Mouse (Mus musculus): Measurements from ENCODE around the gene Uqcr10. TPM values are rescaled to one million over a fixed set of nuclear protein-coding genes. Genes with fewer than 3 reads are reported as not detected.
"Not testable (repeated sequence)": the region's sequence is repeated elsewhere in the genome, so short reads cannot be mapped to it uniquely, and the experiment has no call there.

The Uqcr10 gene
- polyA plus RNA-seq, 1 experiment from 2014 or later: 783 TPM

DNA sequence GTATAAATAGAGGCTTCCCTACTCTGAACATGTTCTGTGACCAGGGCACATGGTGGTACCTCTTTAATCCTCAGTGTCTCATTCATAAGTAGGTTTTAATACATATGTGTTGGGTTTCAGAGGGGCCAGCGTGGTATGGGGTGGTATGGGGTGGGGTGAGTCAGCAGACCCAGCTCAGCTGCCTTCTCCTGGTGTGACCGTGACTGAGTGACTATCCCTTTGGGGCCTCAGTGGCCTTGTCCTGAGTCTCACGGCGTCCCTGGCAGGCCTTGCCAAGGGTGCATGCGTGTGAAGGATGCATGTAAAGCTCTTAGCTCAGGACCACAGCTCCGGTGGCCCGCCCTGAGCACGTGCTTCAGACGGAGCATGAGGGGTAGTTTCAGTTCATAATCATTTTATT, 15.8 kb upstream of the Uqcr10 start:
- no peak overlapping the region for H3K4me3 ChIP-seq (ENCODE audit: low read depth, low read length)
- ATAC-seq: no peak
- no peak overlapping the region for H3K27ac ChIP-seq (ENCODE audit: low read length)
- H3K36me3 ChIP-seq (ENCODE audit: insufficient read depth, low read length): no peaks in the 10 kb centered on the region
- H3K4me1 ChIP-seq (ENCODE audit: insufficient read depth, low read depth, low read length): no peaks in the 10 kb centered on the region
- TF ChIP-seq CTCF (IDR thresholded peaks at IDR 0.05): no peak
- TF ChIP-seq EP300 (IDR thresholded peaks at IDR 0.05): no peak
- 88% methylated on average over 9 of the region's 9 CpGs for WGBS
- H3K9ac ChIP-seq (replicated peaks; ENCODE audit: low read depth): no peak overlapping the region
- H3K4me2 ChIP-seq (replicated peaks; ENCODE audit: low read depth, low read length): no peak overlapping the region
- no peaks in the 10 kb centered on the region for H3K9me3 ChIP-seq (ENCODE audit: low read length)
- no peaks in the 10 kb centered on the region for H3K27me3 ChIP-seq (replicated peaks; ENCODE audit: insufficient read depth, low read length)
- no peak for DNase-seq (ENCODE audit: low spot score)

GRCm38 (mm10) chr11:4718548-4718947, 14.4 kb upstream of the Uqcr10 start:
- Histone ChIP-seq H3K9me3 (ENCODE audit: low read length) (no peaks in the 10 kb centered on the region), H3K27ac (ENCODE audit: low read length) (no peak overlapping the region), H3K4me3 (ENCODE audit: low read depth, low read length) (no peak overlapping the region), H3K27me3 (replicated peaks; ENCODE audit: insufficient read depth, low read length) (no peaks in the 10 kb centered on the region), H3K4me1 (ENCODE audit: insufficient read depth, low read depth, low read length) (no peaks in the 10 kb centered on the region), H3K9ac (replicated peaks; ENCODE audit: low read depth) (no peak overlapping the region), H3K36me3 (ENCODE audit: insufficient read depth, low read length) (no peaks in the 10 kb centered on the region), H3K4me2 (replicated peaks; ENCODE audit: low read depth, low read length) (no peak overlapping the region)
- whole genome bisulfite sequencing: 74% methylated on average over 5 of the region's 5 CpGs
- TF ChIP-seq CTCF (IDR thresholded peaks at IDR 0.05) (no peak), EP300 (IDR thresholded peaks at IDR 0.05) (no peak)
- ATAC-seq (no peak), DNase-seq (ENCODE audit: low spot score) (no peak)

GRCm38 (mm10) chr11:4716530-4717236, 12.5 kb upstream of the Uqcr10 start:
- Histone ChIP-seq H3K9me3 (ENCODE audit: low read length) (no peaks in the 10 kb centered on the region), H3K36me3 (ENCODE audit: insufficient read depth, low read length) (no peaks in the 10 kb centered on the region), H3K27me3 (replicated peaks; ENCODE audit: insufficient read depth, low read length) (no peaks in the 10 kb centered on the region), H3K4me2 (replicated peaks; ENCODE audit: low read depth, low read length) (no peak overlapping the region), H3K4me1 (ENCODE audit: insufficient read depth, low read depth, low read length) (no peaks in the 10 kb centered on the region), H3K9ac (replicated peaks; ENCODE audit: low read depth) (no peak overlapping the region), H3K4me3 (ENCODE audit: low read depth, low read length) (no peak overlapping the region), H3K27ac (ENCODE audit: low read length) (no peak overlapping the region)
- ATAC-seq (no peak), DNase-seq (ENCODE audit: low spot score) (no peak)
- TF ChIP-seq EP300 (IDR thresholded peaks at IDR 0.05) (no peak), CTCF (IDR thresholded peaks at IDR 0.05) (no peak)
- 85% methylated on average over 5 of the region's 5 CpGs for WGBS

DNA sequence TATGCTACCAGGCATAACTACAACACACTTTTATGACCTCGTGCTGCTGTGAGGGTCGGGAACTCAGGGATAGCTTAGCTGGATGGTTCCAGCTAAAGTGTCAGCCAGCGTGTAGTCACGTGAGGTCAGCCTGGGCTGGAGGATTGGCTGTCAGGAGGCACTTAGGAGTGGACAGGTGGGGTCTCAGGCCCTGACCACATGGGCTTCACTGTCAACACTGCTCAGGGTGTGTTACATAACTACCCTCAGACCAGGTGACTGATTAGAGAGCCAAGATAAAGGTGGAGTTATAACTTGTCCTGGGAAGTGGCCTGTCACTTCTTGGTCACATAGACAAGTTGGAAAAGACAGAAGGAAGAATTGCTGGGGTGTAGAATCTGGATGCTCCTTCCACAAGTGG, 11.5 kb upstream of the Uqcr10 start:
- Histone ChIP-seq H3K4me3 (ENCODE audit: low read depth, low read length) (no peak overlapping the region), H3K36me3 (ENCODE audit: insufficient read depth, low read length) (no peaks in the 10 kb centered on the region), H3K9me3 (ENCODE audit: low read length) (no peaks in the 10 kb centered on the region), H3K27me3 (replicated peaks; ENCODE audit: insufficient read depth, low read length) (no peaks in the 10 kb centered on the region), H3K9ac (replicated peaks; ENCODE audit: low read depth) (no peak overlapping the region), H3K4me2 (replicated peaks; ENCODE audit: low read depth, low read length) (no peak overlapping the region), H3K4me1 (ENCODE audit: insufficient read depth, low read depth, low read length) (no peaks in the 10 kb centered on the region), H3K27ac (ENCODE audit: low read length) (no peak overlapping the region)
- DNase-seq (ENCODE audit: low spot score) (no peak), ATAC-seq (no peak)
- no peak for TF ChIP-seq CTCF (IDR thresholded peaks at IDR 0.05)
- TF ChIP-seq EP300 (IDR thresholded peaks at IDR 0.05): no peak
- 75% methylated on average over 4 of the region's 4 CpGs for WGBS

- DNase-seq (ENCODE audit: low spot score) (no peak), ATAC-seq (no peak)
- WGBS: 72% methylated on average over 4 of the region's 4 CpGs
- no peaks in the 10 kb centered on the region for H3K4me1 ChIP-seq (ENCODE audit: insufficient read depth, low read depth, low read length)
- H3K27ac ChIP-seq (ENCODE audit: low read length): no peak overlapping the region
- TF ChIP-seq EP300 (IDR thresholded peaks at IDR 0.05) (no peak), CTCF (IDR thresholded peaks at IDR 0.05) (no peak)
- no peaks in the 10 kb centered on the region for H3K27me3 ChIP-seq (replicated peaks; ENCODE audit: insufficient read depth, low read length)
- no peaks in the 10 kb centered on the region for H3K9me3 ChIP-seq (ENCODE audit: low read length)
- no peak overlapping the region for H3K4me2 ChIP-seq (replicated peaks; ENCODE audit: low read depth, low read length)
- H3K9ac ChIP-seq (replicated peaks; ENCODE audit: low read depth): no peak overlapping the region
- H3K36me3 ChIP-seq (ENCODE audit: insufficient read depth, low read length): no peaks in the 10 kb centered on the region
- H3K4me3 ChIP-seq (ENCODE audit: low read depth, low read length): no peak overlapping the region
Measured at GRCm38 (mm10) chr11:4714727-4715126, 10.6 kb upstream of the Uqcr10 start.

DNA sequence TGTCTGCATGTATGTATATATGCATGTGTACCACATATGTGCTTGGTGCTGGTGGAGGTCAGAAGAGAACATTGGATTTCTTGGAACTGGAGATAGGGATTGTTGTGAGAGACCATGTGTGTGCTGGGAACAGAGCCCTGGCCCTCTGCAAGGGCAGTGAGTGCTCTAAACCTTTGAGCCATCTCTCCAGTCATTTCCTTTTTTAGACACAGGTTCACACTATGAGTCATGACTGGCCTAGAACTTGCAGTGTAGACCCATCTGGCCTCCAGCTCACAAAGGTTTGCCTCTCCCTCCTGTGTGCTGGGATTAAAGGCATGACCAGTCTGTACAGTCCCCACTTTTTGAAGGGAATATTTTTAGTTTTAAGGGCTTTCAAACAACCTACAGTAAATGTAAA, 8.7 kb upstream of the Uqcr10 start:
- H3K27me3 ChIP-seq (replicated peaks; ENCODE audit: insufficient read depth, low read length): no peaks in the 10 kb centered on the region
- no peaks in the 10 kb centered on the region for H3K36me3 ChIP-seq (ENCODE audit: insufficient read depth, low read length)
- no peak overlapping the region for H3K9ac ChIP-seq (replicated peaks; ENCODE audit: low read depth)
- H3K4me1 ChIP-seq (ENCODE audit: insufficient read depth, low read depth, low read length): no peaks in the 10 kb centered on the region
- ATAC-seq: no peak
- no peak for DNase-seq (ENCODE audit: low spot score)
- TF ChIP-seq EP300 (IDR thresholded peaks at IDR 0.05) (no peak), CTCF (IDR thresholded peaks at IDR 0.05) (no peak)
- no peaks in the 10 kb centered on the region for H3K9me3 ChIP-seq (ENCODE audit: low read length)
- H3K27ac ChIP-seq (ENCODE audit: low read length): no peak overlapping the region
- no peak overlapping the region for H3K4me2 ChIP-seq (replicated peaks; ENCODE audit: low read depth, low read length)
- H3K4me3 ChIP-seq (ENCODE audit: low read depth, low read length): no peak overlapping the region

- not testable (repeated sequence) for DNase-seq (ENCODE audit: low spot score); H3K4me3 ChIP-seq (ENCODE audit: low read depth, low read length); H3K4me2 ChIP-seq (replicated peaks; ENCODE audit: low read depth, low read length); H3K27ac ChIP-seq (ENCODE audit: low read length); ATAC-seq; H3K27me3 ChIP-seq (replicated peaks; ENCODE audit: insufficient read depth, low read length); H3K9me3 ChIP-seq (ENCODE audit: low read length); H3K4me1 ChIP-seq (ENCODE audit: insufficient read depth, low read depth, low read length); H3K9ac ChIP-seq (replicated peaks; ENCODE audit: low read depth); H3K36me3 ChIP-seq (ENCODE audit: insufficient read depth, low read length)
- WGBS: 79% methylated on average over 4 of the region's 4 CpGs
Measured at GRCm38 (mm10) chr11:4710188-4710587, 6.0 kb upstream of the Uqcr10 start.
